Mouse (Mus musculus) ES-Bruce4 (cell line): ENCODE data around the gene Lipo1. TPM values are rescaled to one million over a fixed set of nuclear protein-coding genes. Genes with fewer than 3 reads are reported as not detected.
A peak's percentile ranks its signal among the peaks of the same experiment; 100 is the strongest.
"Not testable (repeated sequence)": the region's sequence is repeated elsewhere in the genome, so short reads cannot be mapped to it uniquely, and the experiment has no call there.

Source experiments
- H3K27ac ChIP-seq: 2 replicates; pipeline ENCODE4 v1.5.1; 2012; ENCODE audit warnings: low read length, inconsistent platforms; ENCODE audit not compliant: insufficient read depth
- H3K27me3 ChIP-seq: 2 replicates; pipeline ENCODE4 v1.6.1; 2012; ENCODE audit warnings: mild to moderate bottlenecking, low read length, inconsistent platforms; ENCODE audit not compliant: control insufficient read depth, poor library complexity, insufficient read depth, severe bottlenecking
- H3K36me3 ChIP-seq: 2 replicates; pipeline ENCODE4 v1.6.1; 2012; ENCODE audit warnings: inconsistent platforms, mild to moderate bottlenecking, low read length, moderate library complexity; ENCODE audit not compliant: control insufficient read depth, poor library complexity, insufficient read depth, severe bottlenecking
- H3K4me1 ChIP-seq: one replicate; pipeline ENCODE4 v1.8.1; 2011; ENCODE audit warnings: low read length; ENCODE audit not compliant: control insufficient read depth, insufficient read depth
- H3K4me3 ChIP-seq: 2 replicates; pipeline ENCODE4 v1.5.1; 2011; ENCODE audit warnings: low read depth, mild to moderate bottlenecking, low read length
- H3K9ac ChIP-seq: 2 replicates; pipeline ENCODE4 v1.6.1; 2012; ENCODE audit warnings: low read depth, mild to moderate bottlenecking, inconsistent platforms; ENCODE audit not compliant: poor library complexity, severe bottlenecking
- H3K9me3 ChIP-seq: replicated peaks from 2 replicates; pipeline ENCODE4 v1.6.1; 2012; ENCODE audit warnings: mild to moderate bottlenecking, low read length, inconsistent platforms; ENCODE audit not compliant: control insufficient read depth, poor library complexity, insufficient read depth, severe bottlenecking
- EP300 ChIP-seq: IDR thresholded peaks from 2 replicates; pipeline ENCODE4 v1.6.1; 2011; ENCODE audit warnings: low read depth, low read length; ENCODE audit not compliant: insufficient read depth
- polyA plus RNA-seq: library from polyadenylated mRNA; stranded (reverse); fragments of >200 nt; gene quantifications from 2 replicates; pipeline ENCODE4 v1.2.4, GENCODE M21; 2011; ENCODE audit warnings: low read depth; ENCODE audit not compliant: missing spikeins, insufficient read depth, insufficient read length

Lipo1 gene
- not detected in 2 replicates for polyA plus RNA-seq

- H3K4me1 ChIP-seq, H3K4me3 ChIP-seq, H3K9me3 ChIP-seq, H3K27ac ChIP-seq, H3K36me3 ChIP-seq, H3K27me3 ChIP-seq, H3K9ac ChIP-seq: not testable (repeated sequence)
Observed at GRCm38 (mm10) chr19:33787359-33787758, at the start of gene Lipo1. TSS of gene Lipo1 (minus strand) at chr19:33787459.

GRCm38 (mm10) chr19:33786576-33787277 is 532 bp downstream of the Lipo1 start:
- Histone ChIP-seq H3K4me3 (no peak overlapping the region), H3K27me3 (no peaks in the 10 kb centered on the region), H3K9me3 (no peaks in the 10 kb centered on the region), H3K27ac (no peak overlapping the region), H3K4me1 (no peaks in the 10 kb centered on the region), H3K36me3 (no peaks in the 10 kb centered on the region), H3K9ac (no peak overlapping the region)
- TF ChIP-seq EP300: no peak

GRCm38 (mm10) chr19:33761287-33762086 is 25.8 kb downstream of the Lipo1 start, which contains the start of gene Lipo3:
TSS of gene Lipo3 (minus strand) at chr19:33761951.
- H3K4me3 ChIP-seq: peak within 1 kb of the TSS; percentile 60
- H3K27ac ChIP-seq, H3K27me3 ChIP-seq, H3K4me1 ChIP-seq, H3K9ac ChIP-seq, H3K36me3 ChIP-seq, H3K9me3 ChIP-seq: not testable (repeated sequence)

- not testable (repeated sequence) for H3K27ac ChIP-seq, H3K36me3 ChIP-seq, H3K4me3 ChIP-seq, H3K9me3 ChIP-seq, H3K9ac ChIP-seq, H3K4me1 ChIP-seq, H3K27me3 ChIP-seq
Observed at GRCm38 (mm10) chr19:33751259-33751658, 36.0 kb downstream of the Lipo1 start, which contains the start of gene Lipo2. TSS of gene Lipo2 (minus strand) at chr19:33751359.

Other genes starting within 250 kb of the Lipo1 start
- gene Gm8978, start 162.2 kb downstream of the Lipo1 start, polyA plus RNA-seq: not detected in 2 replicates
- 1.2 TPM in 1 of 2 replicates, not detected in the other for gene Lipo2, start 36.1 kb downstream of the Lipo1 start, polyA plus RNA-seq
- gene Lipo3, start 25.5 kb downstream of the Lipo1 start, polyA plus RNA-seq: 2.5 and 3.6 TPM in 2 replicates
- not detected in 2 replicates for gene Lipf, start 173.7 kb upstream of the Lipo1 start, polyA plus RNA-seq
- not detected in 2 replicates for gene Lipk, start 220.8 kb upstream of the Lipo1 start, polyA plus RNA-seq